Mouse (Mus musculus) brain, embryonic 14.5 days (tissue): ENCODE results near the gene Tmem115.

Experiments
- CTCF ChIP-seq: fragments of 200-500 bp; IDR thresholded peaks from 2 replicates; pipeline ENCODE4 v1.5.1; 2012; ENCODE audit warnings: inconsistent platforms, mild to moderate bottlenecking, moderate library complexity, borderline replicate concordance; ENCODE audit not compliant: insufficient read depth, insufficient read length; ENCODE audit errors: extremely low read depth
- POLR2A ChIP-seq: fragments of 200-500 bp; IDR thresholded peaks from 2 replicates; pipeline ENCODE4 v1.6.1; 2012; ENCODE audit warnings: mild to moderate bottlenecking, inconsistent platforms, borderline replicate concordance; ENCODE audit not compliant: poor library complexity, insufficient read depth, insufficient read length, severe bottlenecking; ENCODE audit errors: extremely low read depth

- TF ChIP-seq CTCF = no peak
- TF ChIP-seq POLR2A = no peak
These were observed 11.5 kb downstream of the Tmem115 start for GRCm38 (mm10) chr9:107545199-107545598.
